Mouse (Mus musculus): Measurements from ENCODE around the gene Plb1. TPM values are rescaled to one million over a fixed set of nuclear protein-coding genes. Genes with fewer than 3 reads are reported as not detected.

The Plb1 gene
- polyA plus RNA-seq, 1 experiment from 2014 or later, result 0.18 TPM

DNA sequence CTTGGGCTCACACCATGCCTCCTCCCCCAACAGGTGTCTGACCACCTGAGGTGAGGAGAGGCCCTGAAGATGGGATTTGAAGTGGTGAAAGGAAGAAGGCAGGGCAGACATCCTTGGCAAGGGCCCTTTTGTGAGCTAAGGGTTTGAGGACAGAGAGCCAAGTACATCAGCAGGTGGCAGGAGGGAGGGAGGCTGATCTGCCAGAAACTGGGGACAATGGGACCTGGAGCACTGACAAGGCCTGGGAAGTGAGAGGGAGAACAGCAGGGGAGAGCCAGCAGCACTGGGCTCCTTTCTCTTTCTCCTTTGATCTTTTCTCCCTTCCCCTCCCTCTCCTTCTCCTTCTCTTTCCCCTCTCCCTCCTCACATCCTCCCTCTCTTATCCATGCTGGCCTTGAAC is 55.5 kb downstream of the Plb1 start:
- H3K4me2 ChIP-seq (ENCODE audit: low read depth, low read length), result no peak overlapping the region
- no peak overlapping the region for H3K27ac ChIP-seq (ENCODE audit: low read depth)
- peaks cover 2% of the 10 kb centered on the region; the same call in 1 of the 2 replicates for H3K4me1 ChIP-seq (ENCODE audit: insufficient read depth)
- ATAC-seq (no peak), DNase-seq (no peak)
- TF ChIP-seq CTCF (IDR thresholded peaks at IDR 0.05; ENCODE audit: low read depth), result no peak
- no peak for TF ChIP-seq EP300 (IDR thresholded peaks at IDR 0.05; ENCODE audit: low read depth)
- no peaks in the 10 kb centered on the region for H3K9me3 ChIP-seq (ENCODE audit: low read length)
- H3K27me3 ChIP-seq (ENCODE audit: insufficient read depth, low read length), result no peaks in the 10 kb centered on the region
- no peak overlapping the region for H3K9ac ChIP-seq (replicated peaks)
- H3K4me3 ChIP-seq (ENCODE audit: low read depth, low read length), result no peak overlapping the region
- H3K36me3 ChIP-seq (replicated peaks; ENCODE audit: insufficient read depth, low read length), result no peaks in the 10 kb centered on the region

DNA sequence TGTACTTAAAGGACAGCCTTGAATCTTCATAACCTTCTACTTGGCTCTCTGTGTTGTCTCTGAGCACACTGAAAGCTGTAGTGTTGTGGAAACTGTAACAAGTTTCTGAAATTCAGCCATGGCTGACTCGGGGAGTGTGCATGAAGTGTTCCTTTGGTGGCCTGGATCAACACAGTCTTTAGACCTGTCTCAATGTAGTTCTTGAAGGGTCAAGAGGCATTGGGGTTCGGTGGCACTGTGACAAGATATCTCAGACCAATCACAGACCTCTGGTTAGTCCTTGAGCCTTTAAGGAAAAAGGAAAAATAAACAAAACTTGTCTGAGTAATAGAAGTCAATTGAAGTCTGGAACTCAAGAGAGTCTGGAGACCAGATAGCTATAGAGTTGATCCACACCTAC is 58.8 kb downstream of the Plb1 start:
- no peak for TF ChIP-seq EP300 (IDR thresholded peaks at IDR 0.05; ENCODE audit: low read depth)
- no peak for TF ChIP-seq CTCF (IDR thresholded peaks at IDR 0.05; ENCODE audit: low read depth)
- Histone ChIP-seq H3K9me3 (ENCODE audit: low read length) (no peaks in the 10 kb centered on the region), H3K27me3 (ENCODE audit: insufficient read depth, low read length) (no peaks in the 10 kb centered on the region), H3K36me3 (replicated peaks; ENCODE audit: insufficient read depth, low read length) (no peaks in the 10 kb centered on the region), H3K4me3 (ENCODE audit: low read depth, low read length) (no peak overlapping the region), H3K9ac (replicated peaks) (no peak overlapping the region), H3K4me2 (ENCODE audit: low read depth, low read length) (no peak overlapping the region), H3K4me1 (ENCODE audit: insufficient read depth) (no peaks in the 10 kb centered on the region), H3K27ac (ENCODE audit: low read depth) (no peak overlapping the region)
- 68% methylated on average over 2 of the region's 2 CpGs for WGBS (ENCODE audit: insufficient replicate concordance)
- ATAC-seq (no peak), DNase-seq (no peak)

DNA sequence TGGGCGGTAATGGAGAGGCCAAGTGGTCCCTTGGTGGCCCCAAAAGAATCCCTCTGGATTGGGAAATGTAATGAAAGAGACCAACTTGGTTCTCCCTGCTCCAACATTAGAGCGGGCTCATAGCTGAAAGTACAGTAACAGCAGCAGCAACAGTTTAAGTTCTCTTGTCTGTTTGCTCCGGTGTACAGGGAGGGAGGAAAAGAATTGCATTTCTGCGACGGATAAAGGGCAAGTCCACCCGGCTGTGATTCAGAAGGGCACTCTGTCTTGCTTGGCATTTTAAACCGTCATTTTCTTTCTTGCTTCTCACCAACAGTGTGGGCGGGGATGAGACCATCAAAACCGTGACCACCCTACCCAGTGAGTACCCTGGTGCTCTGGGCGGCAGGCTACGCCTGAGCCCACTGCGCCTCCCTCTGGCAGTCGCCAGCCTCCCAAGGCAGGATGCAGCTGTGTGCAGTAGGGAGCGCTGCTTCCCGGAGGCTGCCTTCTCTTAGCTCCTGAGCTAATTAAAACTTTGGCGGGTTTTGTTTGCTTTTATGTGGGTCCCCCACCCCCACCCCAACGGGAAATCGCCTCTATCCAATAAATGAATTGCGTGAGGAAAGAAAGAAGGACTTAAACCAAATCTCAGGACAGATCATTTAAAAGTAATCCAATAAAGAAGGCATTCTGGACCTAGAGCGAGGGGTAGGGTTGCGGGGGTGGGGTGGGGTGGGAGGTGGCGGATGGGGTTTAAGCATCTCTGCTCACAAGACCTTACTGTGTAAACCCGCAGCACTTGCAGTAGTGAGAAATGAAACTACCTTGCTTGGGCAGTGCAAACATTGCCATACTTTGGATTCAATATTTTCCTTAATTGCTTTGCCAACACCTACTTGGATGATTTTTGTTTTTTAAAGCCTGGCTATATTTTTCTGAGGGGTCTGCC is 70.7 kb downstream of the Plb1 start:
- Histone ChIP-seq H3K27me3 (ENCODE audit: insufficient read depth, low read length) (no peaks in the 10 kb centered on the region), H3K9ac (replicated peaks) (0 out of 2 replicates have a peak overlapping the region, but pooled peaks have one; percentile 2), H3K4me1 (ENCODE audit: insufficient read depth) (peaks cover 4% of the 10 kb centered on the region; the same call in 1 of the 2 replicates), H3K36me3 (replicated peaks; ENCODE audit: insufficient read depth, low read length) (no peaks in the 10 kb centered on the region), H3K27ac (ENCODE audit: low read depth) (no peak overlapping the region), H3K4me3 (ENCODE audit: low read depth, low read length) (no peak overlapping the region), H3K4me2 (ENCODE audit: low read depth, low read length) (peak overlapping the region; percentile 47), H3K9me3 (ENCODE audit: low read length) (no peaks in the 10 kb centered on the region)
- DNase-seq, result peak; percentile 57
- 13% methylated on average over 23 of the region's 23 CpGs for WGBS (ENCODE audit: insufficient replicate concordance)
- TF ChIP-seq CTCF (IDR thresholded peaks at IDR 0.05; ENCODE audit: low read depth) (peak; percentile 82), EP300 (IDR thresholded peaks at IDR 0.05; ENCODE audit: low read depth) (no peak)
- ATAC-seq, result no peak

DNA sequence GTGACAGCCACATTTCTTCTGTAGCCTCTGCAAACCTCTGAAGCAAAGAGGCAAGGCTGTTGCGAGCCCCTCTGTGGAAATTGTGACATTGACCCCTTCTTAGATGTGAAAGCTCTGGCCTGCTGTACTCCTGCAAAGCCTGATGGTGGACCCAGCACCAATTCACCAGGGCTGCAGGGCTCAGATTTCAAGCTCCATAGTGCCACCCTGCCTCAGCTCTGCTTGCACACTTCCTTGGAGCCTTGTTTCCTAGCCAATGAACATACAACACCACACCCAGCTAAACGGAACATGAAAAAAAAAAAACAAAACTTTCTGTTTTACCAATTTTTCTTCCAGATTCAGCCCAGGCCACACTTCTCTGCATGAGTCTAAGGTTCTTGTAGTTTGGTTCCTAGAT is 74.6 kb downstream of the Plb1 start:
- ATAC-seq, result no peak
- H3K9ac ChIP-seq (replicated peaks), result no peak overlapping the region
- no peaks in the 10 kb centered on the region for H3K9me3 ChIP-seq (ENCODE audit: low read length)
- H3K4me1 ChIP-seq (ENCODE audit: insufficient read depth), result peaks cover 24% of the 10 kb centered on the region
- TF ChIP-seq CTCF (IDR thresholded peaks at IDR 0.05; ENCODE audit: low read depth) (no peak), EP300 (IDR thresholded peaks at IDR 0.05; ENCODE audit: low read depth) (no peak)
- no peaks in the 10 kb centered on the region for H3K27me3 ChIP-seq (ENCODE audit: insufficient read depth, low read length)
- H3K27ac ChIP-seq (ENCODE audit: low read depth), result no peak overlapping the region
- 65% methylated on average over 2 of the region's 2 CpGs for WGBS (ENCODE audit: insufficient replicate concordance)
- H3K36me3 ChIP-seq (replicated peaks; ENCODE audit: insufficient read depth, low read length), result no peaks in the 10 kb centered on the region
- H3K4me2 ChIP-seq (ENCODE audit: low read depth, low read length), result no peak overlapping the region
- DNase-seq, result no peak
- H3K4me3 ChIP-seq (ENCODE audit: low read depth, low read length), result no peak overlapping the region

DNA sequence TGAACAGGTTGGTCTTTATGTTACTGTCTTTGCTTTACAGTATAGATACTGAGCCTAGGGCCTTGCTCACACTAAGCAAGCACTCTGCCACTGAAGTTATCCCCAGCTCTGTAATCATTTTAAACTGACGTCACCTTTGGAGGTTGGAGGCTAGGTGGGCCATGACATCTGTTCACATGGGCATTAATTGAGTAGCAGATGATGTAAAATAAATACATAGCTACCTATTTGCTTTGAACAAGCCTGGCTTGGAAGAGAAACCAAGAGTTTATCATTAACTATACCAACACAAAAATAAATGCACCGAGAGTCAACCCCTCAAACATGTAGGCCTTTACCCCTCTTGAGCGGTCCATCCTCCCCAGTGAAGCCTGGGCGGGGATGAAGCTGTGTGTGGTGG is 76.1 kb downstream of the Plb1 start:
- no peaks in the 10 kb centered on the region for H3K27me3 ChIP-seq (ENCODE audit: insufficient read depth, low read length)
- DNase-seq (no peak), ATAC-seq (peak; percentile 79)
- no peak for TF ChIP-seq EP300 (IDR thresholded peaks at IDR 0.05; ENCODE audit: low read depth)
- no peak for TF ChIP-seq CTCF (IDR thresholded peaks at IDR 0.05; ENCODE audit: low read depth)
- H3K4me1 ChIP-seq (ENCODE audit: insufficient read depth), result peaks cover 20% of the 10 kb centered on the region
- no peaks in the 10 kb centered on the region for H3K36me3 ChIP-seq (replicated peaks; ENCODE audit: insufficient read depth, low read length)
- no peaks in the 10 kb centered on the region for H3K9me3 ChIP-seq (ENCODE audit: low read length)
- no peak overlapping the region for H3K27ac ChIP-seq (ENCODE audit: low read depth)
- H3K9ac ChIP-seq (replicated peaks), result no peak overlapping the region
- WGBS (ENCODE audit: insufficient replicate concordance), result 58% methylated on average over 4 of the region's 4 CpGs
- H3K4me2 ChIP-seq (ENCODE audit: low read depth, low read length), result no peak overlapping the region
- H3K4me3 ChIP-seq (ENCODE audit: low read depth, low read length), result no peak overlapping the region

DNA sequence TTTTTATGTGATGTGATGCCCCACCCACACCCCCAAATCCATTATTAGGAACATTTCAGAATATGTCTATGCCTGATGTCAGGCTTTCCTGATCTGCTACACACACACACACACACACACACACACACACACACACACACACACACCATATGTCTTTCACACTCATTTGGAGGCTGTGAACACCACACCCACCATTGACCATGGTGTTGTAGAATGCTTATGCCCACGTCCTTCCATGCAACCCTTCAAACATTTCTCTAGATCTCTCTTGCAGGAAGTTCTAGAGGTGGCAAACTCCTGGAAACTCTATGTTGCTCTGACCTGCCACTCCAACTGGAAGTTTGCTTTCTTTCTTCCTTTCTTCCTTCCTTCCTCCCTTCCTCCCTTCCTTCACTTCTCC is 77.2 kb downstream of the Plb1 start:
- ATAC-seq (no peak), DNase-seq (no peak)
- Histone ChIP-seq H3K27ac (ENCODE audit: low read depth) (no peak overlapping the region), H3K27me3 (ENCODE audit: insufficient read depth, low read length) (no peaks in the 10 kb centered on the region), H3K4me2 (ENCODE audit: low read depth, low read length) (no peak overlapping the region), H3K4me3 (ENCODE audit: low read depth, low read length) (no peak overlapping the region), H3K9ac (replicated peaks) (no peak overlapping the region), H3K36me3 (replicated peaks; ENCODE audit: insufficient read depth, low read length) (no peaks in the 10 kb centered on the region), H3K9me3 (ENCODE audit: low read length) (no peaks in the 10 kb centered on the region), H3K4me1 (ENCODE audit: insufficient read depth) (peaks cover 20% of the 10 kb centered on the region)
- TF ChIP-seq CTCF (IDR thresholded peaks at IDR 0.05; ENCODE audit: low read depth) (no peak), EP300 (IDR thresholded peaks at IDR 0.05; ENCODE audit: low read depth) (no peak)
- WGBS (ENCODE audit: insufficient replicate concordance), result 45% methylated on average over 1 of the region's 1 CpGs

All from liver, postnatal 0 days (tissue).